Mouse (Mus musculus) cerebellum, postnatal 36 days (tissue): Measurements from ENCODE around the gene Rsrc2.

Source experiments
- DNase-seq, 2 experiments: peaks; one replicate each; pipeline ENCODE4 v3.0.0; 2021 to 2022; ENCODE audit warnings: mixed read lengths in 2 of 2

Gene Rsrc2

DNA sequence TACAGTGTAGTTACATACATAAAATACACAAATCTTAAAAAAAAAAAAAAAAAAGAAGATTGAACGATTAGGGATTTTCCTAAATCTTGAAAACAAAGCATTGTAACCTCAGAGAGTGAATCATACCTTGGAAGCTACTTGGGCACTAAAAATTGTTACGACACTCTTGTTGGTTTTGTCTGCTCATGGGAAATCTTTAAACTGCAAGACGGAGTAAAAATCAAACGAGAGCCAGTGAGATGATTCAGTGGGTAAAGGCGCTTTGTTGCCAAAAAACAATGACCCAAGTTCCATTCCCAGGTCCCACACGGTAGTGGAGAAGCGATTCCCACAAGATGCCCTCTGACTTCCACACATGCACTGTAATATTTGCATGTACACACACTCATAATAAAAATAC is 53.0 kb downstream of the Rsrc2 start:
- DNase-seq: no peak

DNA sequence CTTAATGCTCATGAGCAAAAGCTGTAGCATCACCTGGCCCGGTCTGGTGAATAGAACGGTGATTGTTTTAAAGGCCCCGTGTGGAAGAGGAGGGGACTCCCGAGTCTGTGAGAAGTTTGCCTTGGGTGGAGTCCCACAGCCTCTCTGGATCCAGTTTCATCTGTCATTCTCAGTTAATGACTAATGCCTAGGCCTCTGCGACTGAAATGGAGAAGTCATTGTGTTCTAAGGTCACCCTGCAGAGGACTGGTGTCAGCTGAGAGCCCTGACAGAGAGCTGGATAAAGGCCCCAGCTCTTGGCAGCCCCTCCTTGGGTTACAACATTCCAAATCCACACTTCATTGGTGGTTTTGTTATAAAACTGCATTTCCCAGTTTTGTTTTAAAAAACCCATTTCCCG is 54.7 kb downstream of the Rsrc2 start:
- no peak for DNase-seq

DNA sequence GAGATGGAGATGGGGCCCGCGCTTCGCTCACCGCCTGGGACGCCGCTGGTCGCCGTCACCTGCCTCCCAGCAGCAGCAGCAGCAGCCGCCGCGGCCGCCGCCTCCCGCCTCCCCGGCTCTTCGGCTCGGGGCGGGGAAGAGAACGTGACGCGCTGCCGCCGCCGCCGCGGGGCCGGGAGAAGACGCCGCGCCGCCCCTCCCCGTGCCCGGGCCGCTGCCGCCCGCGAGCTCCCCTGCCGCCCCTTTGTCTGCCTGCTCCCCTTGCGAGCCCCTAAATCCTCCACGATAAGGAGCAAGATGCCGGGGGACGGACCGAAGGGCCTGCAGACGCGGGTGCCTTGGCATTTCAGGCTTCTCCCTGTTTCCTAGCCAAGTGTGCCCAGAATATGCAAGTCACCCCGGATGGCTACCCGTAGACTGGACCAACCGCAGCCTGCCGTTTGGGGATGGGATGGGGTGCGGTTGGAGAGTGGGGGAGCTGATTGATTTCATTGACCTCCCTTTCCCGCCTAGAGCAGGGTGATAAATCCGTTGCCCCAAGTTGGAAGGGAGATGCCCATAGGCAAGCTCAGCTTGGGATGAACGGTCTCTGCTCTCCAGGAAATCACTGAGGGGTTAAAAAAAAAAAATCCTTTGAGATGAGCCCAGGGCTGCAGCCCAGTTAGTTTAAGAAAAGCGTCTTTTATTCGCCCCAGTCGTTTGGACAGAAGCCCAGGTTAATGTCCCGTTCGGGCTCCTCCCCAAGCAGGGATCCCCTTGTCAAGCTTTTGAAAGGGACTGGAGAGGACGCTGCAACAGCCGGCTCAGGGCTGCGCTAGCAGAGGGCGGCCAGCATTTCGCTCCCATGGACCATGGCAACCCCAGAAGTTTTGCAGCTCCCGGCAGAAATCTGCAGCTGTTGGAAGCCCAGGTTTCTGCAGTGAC is 64.7 kb downstream of the Rsrc2 start, which contains the start of gene Clip1:
TSS of gene Clip1 (minus strand) at position 398 of the 924 bp plus-strand sequence.
- peak; percentile 68 to 77 for DNase-seq

DNA sequence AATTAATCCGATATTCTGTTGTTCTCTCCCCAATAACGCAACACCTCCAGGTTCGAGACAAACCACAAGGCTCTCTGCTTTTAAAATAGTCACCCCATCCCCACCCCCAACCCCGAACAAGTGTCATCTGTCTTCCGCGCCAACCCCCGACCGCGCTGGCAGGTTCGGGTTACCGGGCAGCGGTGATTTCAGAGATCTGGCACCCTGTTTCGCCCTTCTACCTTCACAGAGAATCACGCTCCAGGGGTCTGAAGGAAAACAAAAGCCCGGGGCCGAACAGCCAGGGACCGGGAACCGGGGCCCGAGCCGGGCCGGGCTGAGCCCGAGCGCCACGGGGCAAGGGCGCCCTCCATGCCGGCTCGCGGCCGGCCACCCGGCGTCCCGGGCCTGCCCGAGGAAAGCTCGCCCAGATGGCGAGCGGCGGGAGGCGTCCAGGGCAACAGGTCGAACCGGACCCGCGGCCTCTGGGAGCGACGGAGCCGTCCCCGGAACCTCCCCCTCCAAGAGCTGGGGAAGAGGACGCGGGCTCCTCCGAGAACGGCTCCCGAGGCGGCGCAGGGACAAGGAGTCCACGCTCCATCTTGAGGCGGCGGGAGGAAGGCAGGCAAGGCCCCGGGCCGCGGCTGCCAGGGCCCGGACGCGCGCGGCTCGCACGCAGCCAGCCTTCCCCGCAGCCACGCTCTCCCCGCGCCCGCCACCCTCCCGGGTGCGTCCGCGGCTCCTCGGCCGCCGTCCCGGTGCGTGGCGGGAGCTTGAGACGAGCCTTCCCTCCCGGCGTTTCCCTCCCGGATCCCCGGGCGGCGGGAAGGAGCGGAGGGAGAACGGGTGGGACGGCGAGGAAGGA is 65.6 kb downstream of the Rsrc2 start:
- DNase-seq: peak; percentile 73 to 74

DNA sequence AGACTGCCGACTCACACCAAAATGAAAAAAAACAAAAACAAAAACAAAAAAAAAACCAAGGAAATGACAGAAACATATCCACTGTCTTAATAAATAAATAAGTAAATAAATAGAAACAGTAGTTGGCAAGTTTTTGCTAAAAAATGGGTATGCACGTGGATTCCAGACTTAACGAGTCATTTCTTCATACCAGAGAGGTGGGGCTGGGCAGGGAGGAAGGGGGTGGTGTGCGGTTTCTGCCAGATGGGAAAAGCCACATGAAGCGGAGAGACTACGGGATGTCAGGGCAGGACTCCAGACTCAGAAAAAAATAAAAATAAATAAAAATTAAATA is 66.2 kb downstream of the Rsrc2 start:
- peak in 1 of 2 experiments; percentile 62 for DNase-seq

DNA sequence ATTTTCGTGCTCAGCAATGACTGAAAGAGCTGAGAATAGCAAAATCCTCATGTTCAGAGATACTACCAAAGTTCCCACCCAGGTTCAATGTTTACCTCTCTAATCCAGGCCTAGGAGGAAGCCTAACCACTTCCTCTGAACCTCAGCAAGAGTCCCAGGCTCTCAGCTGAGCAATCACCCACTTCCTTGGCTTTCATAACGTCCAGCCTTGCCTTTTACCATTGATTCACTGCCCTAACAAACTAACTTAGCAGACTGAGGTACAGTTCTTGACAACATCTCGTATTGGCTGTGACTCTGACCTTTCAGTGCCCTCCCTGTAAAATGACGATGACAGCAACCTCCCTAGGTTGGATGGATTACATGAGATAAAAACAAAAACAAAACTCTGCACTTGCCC is 66.8 kb downstream of the Rsrc2 start:
- DNase-seq: no peak

DNA sequence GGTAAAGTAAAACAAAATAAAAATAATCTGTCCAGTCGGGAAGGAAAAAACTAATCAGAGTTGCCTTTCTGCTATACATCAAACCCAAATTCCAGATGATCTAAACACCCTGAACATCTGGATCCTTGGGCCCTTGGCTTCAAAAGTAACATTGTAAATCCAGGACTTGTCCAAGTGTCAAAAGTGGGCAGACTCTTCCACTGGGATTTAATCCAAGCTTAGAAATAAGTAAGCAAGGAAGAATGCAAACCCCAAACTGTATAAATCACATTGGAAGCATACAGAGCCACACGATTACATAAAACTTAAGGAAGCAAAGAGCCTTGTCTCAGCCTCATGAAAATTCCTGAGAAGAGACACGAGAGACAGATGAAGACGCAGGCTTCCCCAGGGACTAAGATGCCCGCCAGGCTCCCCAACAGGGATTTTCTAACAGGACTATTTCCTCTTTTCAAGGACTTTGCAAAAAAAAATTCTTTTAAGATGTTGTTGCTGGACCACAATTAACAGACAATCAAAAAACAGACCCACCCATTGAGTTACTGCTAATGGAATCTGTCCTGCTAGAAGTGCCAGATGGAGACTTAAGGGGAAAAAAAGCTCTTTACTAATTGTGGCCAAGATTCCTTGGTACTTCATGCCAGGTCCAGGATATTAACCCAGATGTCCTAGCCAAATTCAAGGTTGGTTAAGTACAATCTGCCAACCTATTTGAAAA is 69.5 kb downstream of the Rsrc2 start:
- peak in 1 of 2 experiments; percentile 39 for DNase-seq

DNA sequence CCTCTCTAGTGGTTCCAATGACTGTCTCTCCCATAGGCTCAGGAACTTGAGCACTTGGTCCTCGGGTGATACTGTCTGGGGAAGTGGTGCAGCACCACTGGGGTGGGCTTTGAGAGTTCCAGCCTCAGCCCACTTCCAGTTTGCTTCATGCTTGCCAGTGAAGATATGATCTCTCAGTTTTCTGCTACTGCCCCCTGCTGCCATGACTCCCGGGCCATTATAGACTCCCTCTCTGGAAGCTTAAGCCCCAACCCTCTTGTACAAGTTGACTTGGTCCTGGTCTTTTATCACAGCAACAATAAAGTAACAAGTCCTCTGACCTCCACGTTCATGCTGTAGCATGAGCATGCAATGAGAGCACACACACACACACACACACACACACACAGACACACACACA is 70.1 kb downstream of the Rsrc2 start:
- no peak for DNase-seq
